Mouse (Mus musculus): ENCODE measurements around the gene Mapk6. TPM values are rescaled to one million over a fixed set of nuclear protein-coding genes. Genes with fewer than 3 reads are reported as not detected.

Mapk6 gene
- 133 TPM for polyA plus RNA-seq (2014; fragmentation: Illumina TruSeq; extraction: RNeasy Lipid Tissue Mini Kit (QIAGEN cat#74804); ENCODE audit: low read depth, low replicate concordance)

GRCm38 (mm10) chr9:75409852-75410378, at the start of gene Mapk6:
Mapk6 (minus strand) TSS chr9:75410005.

GRCm38 (mm10) chr9:75440796-75441666, 31.2 kb upstream of the Mapk6 start, which contains the start of gene Leo1:
Leo1 (plus strand) TSS chr9:75441524.

GRCm38 (mm10) chr9:75347458-75347857, 62.3 kb downstream of the Mapk6 start, which contains the start of gene Bcl2l10:
Bcl2l10 (plus strand) TSS chr9:75347758.

Other genes with a start within 250 kb of the Mapk6 start
- 122 TPM for gene Myo5c, start 178.0 kb downstream of the Mapk6 start, polyA plus RNA-seq (2014; fragmentation: Illumina TruSeq; extraction: RNeasy Lipid Tissue Mini Kit (QIAGEN cat#74804); ENCODE audit: low read depth, low replicate concordance)
- 16.2 TPM for gene Gnb5, start 103.7 kb downstream of the Mapk6 start, polyA plus RNA-seq (2014; fragmentation: Illumina TruSeq; extraction: RNeasy Lipid Tissue Mini Kit (QIAGEN cat#74804); ENCODE audit: low read depth, low replicate concordance)
- gene Bcl2l10, start 62.2 kb downstream of the Mapk6 start, polyA plus RNA-seq (2014; fragmentation: Illumina TruSeq; extraction: RNeasy Lipid Tissue Mini Kit (QIAGEN cat#74804); ENCODE audit: low read depth, low replicate concordance): not detected
- 28.5 TPM for gene Leo1, start 31.5 kb upstream of the Mapk6 start, polyA plus RNA-seq (2014; fragmentation: Illumina TruSeq; extraction: RNeasy Lipid Tissue Mini Kit (QIAGEN cat#74804); ENCODE audit: low read depth, low replicate concordance)
- 166 TPM for gene Tmod3, start 149.7 kb upstream of the Mapk6 start, polyA plus RNA-seq (2014; fragmentation: Illumina TruSeq; extraction: RNeasy Lipid Tissue Mini Kit (QIAGEN cat#74804); ENCODE audit: low read depth, low replicate concordance)
- gene Tmod2, start 201.3 kb upstream of the Mapk6 start, polyA plus RNA-seq (2014; fragmentation: Illumina TruSeq; extraction: RNeasy Lipid Tissue Mini Kit (QIAGEN cat#74804); ENCODE audit: low read depth, low replicate concordance): 10.2 TPM
- 13.2 TPM for gene Lysmd2, start 215.7 kb upstream of the Mapk6 start, polyA plus RNA-seq (2014; fragmentation: Illumina TruSeq; extraction: RNeasy Lipid Tissue Mini Kit (QIAGEN cat#74804); ENCODE audit: low read depth, low replicate concordance)